Mouse (Mus musculus) c-Kit-positive CD71-positive TER-119-negative erythroid progenitor cells, embryonic 14.5 days (primary cell): ENCODE data around the gene Whrn.

Source experiments
- DNase-seq: peaks from one replicate; pipeline ENCODE4 v3.0.0-alpha.2; 2013; ENCODE audit warnings: low read depth

The Whrn gene

DNA sequence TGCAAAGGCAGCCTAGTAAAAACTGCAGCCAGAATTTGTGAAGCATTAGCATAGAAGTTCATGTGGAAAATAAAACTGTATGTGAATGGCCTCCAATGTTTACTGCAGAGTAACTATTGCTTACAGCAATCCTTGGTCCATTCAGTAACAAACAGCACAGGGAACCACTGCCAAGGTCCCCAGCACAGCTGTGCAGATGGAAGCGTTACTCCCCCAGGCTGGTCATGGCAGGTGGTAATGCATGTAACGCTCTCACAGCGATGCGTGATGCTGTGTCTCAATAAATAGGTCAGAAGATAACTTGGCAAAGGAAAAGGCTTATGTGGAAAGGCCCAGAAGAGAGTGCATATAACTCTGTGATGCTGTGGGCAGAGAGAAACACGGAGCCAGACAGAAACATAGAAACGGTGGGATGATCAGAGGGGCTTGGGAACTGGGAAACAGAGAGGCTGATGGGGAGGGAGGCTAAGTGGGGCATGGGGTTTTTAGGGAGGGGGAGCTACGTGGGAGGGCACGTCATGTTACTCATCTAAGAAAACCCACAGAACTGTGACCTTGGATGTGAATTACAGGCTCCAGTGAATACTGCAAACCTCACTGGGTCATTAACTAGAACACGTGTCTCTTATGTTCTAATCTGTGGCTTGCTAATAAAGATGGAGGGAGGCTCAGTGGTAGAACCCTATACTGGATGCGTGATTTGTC is 51.3 kb downstream of the Whrn start:
- no peak for DNase-seq

DNA sequence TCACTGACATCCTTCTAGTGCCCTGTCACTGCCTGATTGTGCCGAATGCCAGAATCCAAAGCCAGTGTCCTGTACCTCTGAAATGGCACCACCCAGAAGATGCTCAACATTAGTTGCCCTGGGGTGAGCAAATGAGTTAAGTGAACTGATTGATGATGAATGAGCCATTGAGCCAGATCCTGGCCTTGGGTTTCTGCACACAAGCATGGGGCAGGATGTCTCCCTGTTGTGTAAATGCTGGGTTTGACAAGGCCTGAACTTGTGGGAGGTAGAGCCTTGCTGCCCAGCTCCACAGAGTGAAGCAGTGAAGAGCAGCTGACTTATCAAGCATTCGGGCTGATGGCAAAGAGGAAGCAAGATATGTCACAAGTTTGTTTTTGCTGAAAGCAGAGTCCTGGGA is 52.7 kb downstream of the Whrn start:
- no peak for DNase-seq

DNA sequence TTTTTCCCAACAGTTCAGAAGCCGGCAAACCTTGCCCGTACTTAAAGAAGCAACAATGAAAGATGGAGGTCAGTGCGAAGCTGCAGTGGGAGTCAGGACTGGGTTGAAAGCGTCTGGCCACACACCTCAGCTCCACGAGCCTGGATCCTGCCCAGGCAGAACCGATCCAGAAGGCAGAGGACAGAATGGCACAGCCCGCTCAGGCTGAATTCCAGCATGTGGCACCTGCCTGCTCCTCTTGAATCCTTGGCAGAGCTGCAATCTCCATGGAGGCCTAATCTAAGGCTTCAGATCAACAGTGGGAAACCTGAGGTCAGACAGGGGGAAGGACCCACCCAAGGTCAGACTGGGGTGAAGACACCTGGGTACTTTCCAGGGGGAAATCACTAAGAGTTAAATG is 54.2 kb downstream of the Whrn start:
- DNase-seq = no peak

DNA sequence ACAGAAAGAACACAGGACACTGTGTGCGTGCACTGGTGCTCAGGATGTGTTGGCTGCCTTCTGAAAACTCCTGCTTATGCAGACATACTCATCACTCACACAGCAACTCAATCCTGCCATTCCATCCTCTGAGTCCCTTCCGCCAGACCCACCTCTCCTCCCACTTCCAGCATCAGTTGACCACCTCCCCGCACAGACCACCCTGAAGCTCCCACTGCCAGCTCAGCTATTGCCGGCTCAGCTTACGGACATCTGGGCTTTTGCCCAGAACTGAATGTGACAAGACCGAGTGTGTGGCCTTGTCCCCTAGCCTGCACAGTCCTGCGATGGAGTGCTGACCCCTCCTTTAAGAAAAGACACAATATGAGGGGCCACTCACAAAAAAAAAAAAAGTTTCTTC is 55.5 kb downstream of the Whrn start:
- DNase-seq = no peak

DNA sequence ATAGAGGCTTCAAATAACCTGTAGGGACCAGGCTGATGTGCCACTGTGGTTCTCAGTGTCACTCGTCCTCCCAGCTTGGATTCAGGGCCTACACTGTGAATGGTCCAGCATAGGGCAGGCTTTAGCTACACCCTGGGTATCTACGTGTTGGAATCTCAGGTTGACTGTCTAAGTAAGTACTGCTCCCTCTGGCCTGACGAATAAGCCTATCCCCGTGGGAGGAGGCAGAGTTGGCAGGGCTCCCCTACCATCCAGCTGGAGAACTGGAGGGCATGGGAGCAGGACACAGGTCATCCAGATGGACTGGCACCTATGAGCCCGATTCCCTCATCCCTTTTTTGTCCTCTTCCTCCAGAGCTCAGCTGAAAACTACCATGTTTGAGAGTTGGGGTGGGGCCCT is 57.8 kb downstream of the Whrn start:
- DNase-seq = no peak

DNA sequence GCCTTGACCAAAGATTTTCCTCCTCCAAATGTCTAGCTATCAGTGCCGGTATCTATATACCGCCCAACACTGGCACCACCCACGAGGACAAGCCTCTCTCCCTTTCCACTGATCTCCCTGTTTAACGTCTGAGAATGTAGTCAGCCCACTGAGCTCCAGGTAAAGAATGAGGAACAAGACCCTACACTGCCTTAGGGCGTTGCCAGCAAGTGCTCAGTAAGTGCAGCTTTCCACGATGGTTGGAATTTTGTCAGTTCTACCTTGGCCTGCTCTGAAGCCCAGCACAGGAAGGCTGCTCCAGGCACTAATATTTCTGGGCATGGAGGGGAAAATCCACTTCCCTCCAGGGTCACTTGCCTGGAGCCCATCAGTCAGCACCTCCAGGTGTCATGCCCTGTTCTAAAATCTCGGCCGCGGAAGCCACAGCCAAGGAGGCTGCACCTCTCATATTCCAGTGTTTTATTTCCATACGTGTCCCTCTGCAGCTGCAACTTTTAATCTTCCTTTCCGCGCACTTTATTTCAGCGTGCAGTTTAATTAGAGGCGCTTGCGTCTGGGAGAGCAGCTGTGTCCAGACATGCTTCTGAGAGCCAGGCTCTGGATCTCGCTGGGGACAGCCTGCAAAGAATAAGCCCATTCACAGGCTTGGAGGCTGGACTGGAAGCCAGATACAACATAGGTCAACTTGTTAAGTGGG is 58.5 kb downstream of the Whrn start:
- no peak for DNase-seq

DNA sequence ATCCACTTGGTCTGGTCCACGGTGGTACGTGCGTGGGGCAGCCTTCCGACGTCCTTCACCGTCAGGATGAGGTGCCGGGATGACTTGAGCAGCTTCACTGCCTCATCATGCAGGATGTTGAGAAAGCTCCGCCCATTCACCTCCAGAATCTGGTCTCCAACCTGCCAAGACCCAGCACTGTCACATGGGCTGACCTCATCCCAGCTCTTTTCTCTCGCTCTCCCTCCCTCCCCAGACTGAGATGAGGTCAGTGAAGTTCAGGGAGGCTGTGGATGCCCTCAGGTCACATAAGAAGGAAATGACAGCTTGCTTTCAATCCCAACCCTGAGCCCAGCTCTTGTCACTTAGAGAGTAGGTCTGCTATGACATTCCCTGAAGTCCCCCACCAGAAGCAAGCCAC is 60.4 kb downstream of the Whrn start:
- DNase-seq = no peak

DNA sequence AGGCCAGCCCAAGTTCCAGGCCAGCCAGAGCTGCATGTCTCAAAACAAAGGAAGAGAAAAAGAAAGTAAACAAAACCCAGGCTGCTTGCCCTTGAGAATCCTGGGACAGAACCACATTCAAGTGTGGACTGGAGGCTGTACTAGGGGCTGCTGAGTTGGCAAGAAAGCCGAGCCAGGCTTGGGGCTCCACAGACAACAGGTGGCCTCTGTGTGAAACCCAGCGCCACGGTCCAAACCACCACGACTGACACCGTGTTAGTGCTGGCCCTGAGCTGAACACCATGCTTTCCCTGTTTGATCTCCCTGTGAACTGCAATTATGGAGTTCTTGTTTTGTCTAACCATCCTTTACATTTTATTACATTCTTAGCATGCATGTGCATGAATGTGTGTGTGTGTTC is 64.7 kb downstream of the Whrn start:
- DNase-seq = no peak

DNA sequence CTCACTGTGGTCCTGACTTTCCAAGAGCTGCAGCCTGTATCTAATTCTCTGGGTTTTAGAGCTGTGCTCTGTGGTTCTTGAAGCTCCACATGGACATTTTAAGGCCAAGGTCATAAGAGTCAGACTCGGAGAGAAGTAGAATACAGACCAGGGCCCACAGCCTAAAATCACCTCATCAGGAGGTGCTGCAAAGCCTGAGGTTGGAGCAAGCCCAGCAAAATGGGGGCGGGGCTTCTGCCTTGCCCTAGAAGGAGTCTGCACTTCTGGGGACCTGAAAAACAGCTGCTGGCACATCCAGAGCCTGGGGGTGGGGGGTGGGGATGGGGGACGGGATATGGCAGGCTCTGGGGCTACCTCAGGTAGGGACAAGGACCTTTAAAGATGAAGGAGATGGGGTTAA is 65.4 kb downstream of the Whrn start:
- DNase-seq = no peak

DNA sequence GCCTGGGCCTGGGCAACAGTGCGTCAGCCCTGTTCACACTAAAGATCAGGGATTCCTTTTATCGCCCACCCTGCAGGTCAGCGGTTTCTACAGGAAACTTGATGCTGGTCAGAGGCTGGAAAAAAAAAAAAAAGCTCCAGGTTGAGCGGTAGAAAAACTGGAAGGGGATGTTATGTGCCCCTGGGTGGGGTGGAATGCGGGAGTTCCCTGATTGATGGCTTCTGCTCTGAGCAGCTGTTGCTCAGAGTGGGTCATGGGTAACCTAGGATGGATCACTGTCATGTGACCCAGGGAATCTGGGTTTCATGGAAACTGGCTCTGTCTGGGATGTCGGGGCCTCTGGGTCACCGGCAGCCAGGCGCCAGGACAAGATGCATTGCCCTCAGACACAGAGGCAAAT is 69.5 kb downstream of the Whrn start:
- DNase-seq = no peak

DNA sequence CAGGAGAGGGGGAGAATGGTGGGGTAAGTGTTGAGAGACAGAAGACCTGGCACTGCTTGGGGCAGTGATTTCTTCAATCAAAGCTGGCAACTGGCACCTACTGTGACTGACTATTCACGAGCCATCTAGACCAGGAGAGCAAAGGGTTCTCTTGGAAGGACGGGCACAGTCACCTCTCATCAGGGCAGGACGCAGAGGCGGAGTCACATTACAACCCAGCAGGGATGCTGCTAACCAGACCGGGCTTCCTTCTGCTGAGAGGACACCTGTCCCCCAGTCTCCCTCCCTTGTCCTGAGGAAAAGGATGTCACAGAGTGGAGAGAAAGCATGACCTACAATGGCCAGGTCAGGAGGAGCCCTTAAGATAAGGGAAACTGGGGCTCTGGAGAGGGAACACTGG is 72.0 kb downstream of the Whrn start:
- no peak for DNase-seq

DNA sequence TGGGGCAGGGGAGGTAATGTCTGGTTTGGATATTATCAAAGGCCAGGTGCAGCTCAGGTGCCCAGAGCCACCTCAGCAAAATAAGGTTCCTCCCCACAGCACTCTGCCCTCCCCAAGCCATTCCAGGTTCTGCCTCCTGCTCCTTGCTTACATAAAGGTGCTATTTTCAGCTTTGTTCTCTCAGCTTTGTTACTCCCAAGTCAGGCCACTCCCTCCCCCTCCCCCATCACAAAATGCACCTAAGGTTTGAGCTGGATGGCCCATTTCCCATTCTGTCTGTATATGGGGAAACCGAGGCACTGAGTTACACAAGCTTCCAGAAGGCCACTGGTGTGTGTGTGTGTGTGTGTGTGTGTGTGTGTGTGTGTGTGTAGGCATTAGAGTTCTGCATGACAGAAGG is 72.6 kb downstream of the Whrn start:
- DNase-seq = no peak

DNA sequence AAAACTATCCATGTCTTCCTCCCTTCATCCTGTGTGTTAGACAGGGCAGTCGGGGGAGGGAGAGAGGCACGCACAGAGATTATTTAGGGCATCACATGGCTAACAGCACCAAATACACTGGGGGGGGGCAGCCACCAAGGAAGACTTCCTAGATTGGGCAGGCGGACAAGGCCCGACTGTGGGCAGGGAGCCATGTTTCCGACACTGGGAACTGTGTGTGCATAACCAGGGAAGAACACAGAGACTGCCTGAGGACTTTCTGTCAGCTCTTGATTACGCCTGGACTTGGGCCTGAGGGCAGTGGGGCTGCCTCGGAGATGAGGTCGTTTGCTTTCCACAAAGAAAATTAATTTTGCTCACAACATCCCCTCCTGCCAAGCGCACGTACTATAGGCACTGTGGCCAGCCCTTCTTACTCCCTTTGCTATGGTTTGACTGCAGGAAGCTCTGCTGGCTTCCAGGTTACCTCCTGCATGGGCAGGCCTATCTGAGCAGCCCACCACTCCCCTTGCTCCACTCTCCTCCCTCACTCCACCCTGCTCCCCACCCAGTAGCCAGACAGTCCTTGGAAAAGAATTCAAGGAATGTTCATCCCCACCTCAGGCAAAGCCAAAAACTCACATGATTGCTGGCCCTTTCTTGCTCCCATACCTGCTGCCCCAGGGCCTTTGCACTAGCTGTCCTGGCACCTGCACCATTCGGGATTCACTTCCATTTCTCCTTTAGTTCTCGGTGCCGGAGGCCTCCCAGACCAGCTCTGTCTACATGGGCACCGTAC is 75.5 kb downstream of the Whrn start:
- DNase-seq = no peak

DNA sequence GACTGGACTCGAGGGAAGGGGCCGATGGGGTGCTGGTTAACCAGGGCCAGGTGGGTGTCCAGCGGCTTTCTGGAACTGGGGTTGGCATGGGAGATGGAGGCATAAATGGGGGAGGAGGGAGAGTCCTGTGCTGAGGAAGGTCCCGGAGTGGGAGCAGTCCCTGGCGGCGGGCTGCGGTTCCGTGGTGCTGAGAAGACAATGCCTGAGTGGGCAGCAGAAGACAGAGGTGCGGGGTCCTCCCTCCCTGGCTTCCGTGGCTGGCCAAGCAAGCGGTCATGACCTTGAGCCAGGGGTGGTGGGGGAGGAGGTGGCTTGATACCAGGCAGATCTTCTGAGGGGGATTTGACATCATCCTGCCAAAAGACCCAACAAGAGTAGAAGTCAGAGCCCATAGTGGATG is 77.5 kb downstream of the Whrn start:
- no peak for DNase-seq

DNA sequence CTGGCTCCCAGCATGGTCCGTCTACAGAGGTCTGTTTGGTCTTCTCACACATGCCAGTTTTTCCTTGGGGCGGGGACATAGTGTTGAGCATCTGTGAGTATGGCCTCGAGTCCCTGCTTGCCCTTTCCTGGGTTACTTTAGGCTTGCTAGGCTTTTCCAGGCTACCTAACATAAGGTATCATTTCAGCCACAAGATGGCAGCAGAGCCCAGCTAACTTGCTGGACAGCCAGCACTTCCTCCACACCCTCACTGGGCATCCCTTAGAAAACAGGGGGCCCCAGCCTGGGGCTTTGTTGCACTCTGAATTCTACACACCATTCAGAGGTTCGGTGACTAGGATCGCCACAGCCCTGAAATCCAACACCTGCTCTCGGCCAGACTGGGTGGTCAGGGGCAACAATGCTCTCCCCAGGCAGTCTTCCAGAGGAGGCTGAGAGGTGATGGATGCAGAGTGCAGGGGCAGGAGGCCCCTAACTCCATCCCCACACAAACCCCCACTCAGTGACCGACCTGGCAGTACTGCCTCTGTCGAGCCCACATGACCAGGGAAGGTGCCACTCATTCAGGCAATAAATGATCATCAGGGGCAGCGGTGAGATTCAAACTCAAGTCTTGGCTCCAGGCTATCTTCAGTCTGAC is 78.4 kb downstream of the Whrn start:
- peak; percentile 53 for DNase-seq

DNA sequence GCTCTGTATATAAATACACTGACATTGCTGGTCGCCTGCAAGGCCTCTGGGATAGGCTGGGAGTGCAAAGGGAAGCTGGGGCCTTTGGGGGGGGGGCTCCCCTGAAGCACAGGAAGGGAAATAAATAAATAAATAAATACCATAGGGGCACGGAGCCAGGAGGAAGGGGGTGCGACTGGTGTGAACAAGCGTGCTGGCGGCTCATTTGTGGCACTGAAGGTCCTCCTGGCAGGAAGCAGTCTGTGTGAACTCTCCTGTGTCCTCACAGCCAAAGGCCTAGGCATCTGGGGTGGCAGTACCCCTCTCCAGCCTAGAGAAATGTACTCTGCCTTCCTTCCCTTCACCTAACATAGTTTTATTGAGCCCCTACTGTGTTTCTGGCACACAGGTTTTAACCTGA is 80.8 kb downstream of the Whrn start:
- no peak for DNase-seq

DNA sequence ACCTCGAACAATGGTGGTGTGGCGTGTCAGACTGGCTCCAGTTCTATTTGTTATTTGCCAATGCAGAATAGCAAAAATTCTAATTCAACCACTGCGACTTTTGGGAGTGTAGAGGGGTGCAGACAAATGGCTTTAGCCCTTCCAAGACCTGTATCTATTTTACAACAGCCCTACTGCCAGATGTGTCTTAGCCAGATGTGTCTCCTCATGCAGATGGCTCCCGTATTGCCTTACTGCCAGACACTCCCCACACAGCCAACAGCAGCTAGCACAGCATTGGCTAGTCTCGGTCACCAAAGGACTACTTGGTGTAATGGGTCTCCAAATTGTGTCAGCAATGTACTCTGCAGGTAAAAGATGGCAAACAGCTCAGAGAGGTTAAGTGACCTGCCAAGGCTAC is 84.6 kb downstream of the Whrn start:
- DNase-seq = no peak

DNA sequence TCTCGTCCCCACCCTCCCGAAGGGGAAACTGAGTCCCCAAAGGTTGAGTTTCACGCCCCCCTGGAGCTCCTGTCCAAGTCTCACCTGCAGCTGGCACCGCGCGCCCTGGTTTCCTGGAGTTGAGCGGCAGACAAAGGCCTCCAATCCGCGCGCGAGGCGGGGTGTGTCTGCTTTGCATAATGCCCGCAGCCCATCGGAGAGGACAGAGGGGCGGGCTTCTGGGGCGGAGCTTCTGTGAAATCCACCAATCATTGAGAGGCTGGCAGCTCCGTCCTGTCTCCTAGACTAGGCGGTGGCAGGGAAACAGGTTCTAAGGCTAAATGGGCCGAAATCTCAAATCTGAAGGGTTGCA is 85.2 kb downstream of the Whrn start:
- DNase-seq = peak; percentile 94

DNA sequence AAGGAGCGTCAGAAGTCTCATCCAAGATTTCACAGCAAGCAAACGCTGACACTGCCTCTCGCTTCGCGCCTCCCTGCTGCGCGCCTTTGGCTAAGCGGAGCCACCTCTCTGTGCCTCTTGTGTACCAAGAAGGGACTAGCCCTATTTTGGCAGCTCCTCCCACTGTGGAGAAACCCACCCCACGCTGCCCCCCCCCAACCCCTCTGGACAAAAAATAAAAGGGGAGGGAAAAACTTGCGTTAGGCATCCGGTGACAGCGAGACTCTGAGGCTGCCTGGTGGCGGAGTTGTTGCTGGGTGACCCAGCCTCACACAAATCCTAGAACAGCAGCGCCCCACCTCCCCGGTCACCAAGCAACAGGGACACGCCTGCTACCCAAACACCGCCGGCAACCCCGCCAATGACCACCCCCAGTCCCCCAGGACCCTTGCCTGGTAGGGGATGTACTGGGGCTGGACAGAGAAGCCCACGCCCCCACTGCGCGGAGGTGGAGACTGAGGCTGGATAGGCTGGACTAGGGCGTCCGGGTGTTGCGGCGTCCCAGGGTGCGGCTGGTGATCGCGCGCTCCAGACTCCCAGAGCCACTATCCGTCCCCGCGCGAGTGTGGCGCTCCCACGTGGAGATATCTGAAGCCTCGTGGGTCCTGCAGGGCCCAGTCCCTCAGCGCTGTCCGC is 85.7 kb downstream of the Whrn start:
- no peak for DNase-seq

DNA sequence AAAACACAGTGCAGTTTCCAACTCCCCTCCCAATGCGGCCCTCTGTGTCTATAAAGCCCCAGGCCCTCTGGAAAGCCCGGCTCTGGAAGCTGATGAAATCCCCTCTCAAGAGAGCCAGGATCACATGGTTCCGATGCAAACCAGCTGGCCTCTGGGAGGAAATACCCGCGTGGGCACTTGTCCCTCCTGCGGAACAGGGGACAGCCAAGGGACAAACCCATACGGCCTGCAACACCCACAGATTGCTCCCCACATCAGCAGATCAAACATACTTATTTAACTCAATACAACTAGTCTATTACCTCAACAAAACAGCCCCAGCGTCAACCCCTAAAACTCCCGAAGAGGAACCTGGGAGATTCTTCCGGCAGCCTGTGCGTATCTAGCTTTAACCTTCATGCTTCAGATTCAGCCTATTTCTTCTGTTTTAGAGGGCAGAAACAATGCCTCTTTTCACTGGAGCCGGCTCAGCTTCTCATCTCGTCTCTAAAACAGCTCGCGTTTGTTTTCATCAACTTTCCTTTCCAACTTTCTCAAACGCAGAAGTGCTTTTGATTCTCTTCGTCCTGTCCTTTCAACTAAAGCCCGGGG is 86.4 kb downstream of the Whrn start:
- no peak for DNase-seq

DNA sequence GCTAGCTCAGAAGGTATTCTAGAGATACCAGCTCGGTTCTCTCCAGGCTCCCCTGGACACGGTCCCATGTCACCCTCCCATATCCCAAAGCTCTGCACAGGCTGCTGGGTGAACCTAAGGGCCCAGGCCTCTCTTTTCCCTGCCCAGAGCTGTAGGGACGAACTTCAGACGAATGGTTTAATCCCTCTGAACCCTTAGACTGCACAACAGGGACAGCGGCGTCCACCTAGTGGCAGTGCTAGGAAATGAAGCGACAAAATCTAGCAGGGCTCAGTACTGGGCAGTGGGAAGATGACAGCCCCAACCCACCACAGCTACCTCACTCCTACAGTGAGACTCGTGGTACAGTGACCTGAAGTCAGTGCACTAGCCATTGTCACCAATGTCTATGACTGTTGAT is 87.1 kb downstream of the Whrn start:
- DNase-seq = no peak

DNA sequence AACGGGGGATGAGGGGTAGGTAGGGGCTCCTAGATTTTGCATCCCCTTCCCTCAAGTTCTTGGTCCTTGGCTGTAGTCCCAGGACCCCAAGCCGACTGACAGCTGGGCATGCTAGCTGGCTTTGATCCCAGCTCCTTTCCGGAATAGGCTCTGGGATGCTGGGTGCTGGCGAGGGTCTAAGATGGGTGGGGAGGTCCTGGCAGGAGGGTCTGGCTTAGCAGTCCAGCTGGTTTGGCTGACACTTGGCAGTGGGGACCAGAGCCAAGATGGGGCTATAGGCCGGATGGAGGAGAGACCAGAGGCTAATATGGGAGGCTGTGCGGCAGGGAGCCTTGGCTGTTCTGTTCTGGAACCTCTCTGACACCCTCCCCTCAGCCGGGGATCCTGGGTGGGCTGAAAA is 87.5 kb downstream of the Whrn start:
- no peak for DNase-seq
